Mouse (Mus musculus) urinary bladder, postnatal 36 days (tissue): ENCODE data around the gene Cenpi.
"Not testable (repeated sequence)": the region's sequence is repeated elsewhere in the genome, so short reads cannot be mapped to it uniquely, and the experiment has no call there.

Source experiments
- DNase-seq, 2 experiments: peaks; one replicate each; pipeline ENCODE4 v3.0.0; 2022; ENCODE audit warnings: low spot score in 2 of 2, mixed read lengths in 1 of 2

Cenpi gene

GRCm38 (mm10) chrX:134307534-134308274, at the start of gene Cenpi:
Gene Cenpi (plus strand): TSS chrX:134308084.
- peak; percentile 69 to 84 for DNase-seq

- DNase-seq = no peak
Measured at GRCm38 (mm10) chrX:134261191-134261590, 46.7 kb upstream of the Cenpi start.

GRCm38 (mm10) chrX:134262129-134262528, 45.8 kb upstream of the Cenpi start:
- DNase-seq = no peak

- DNase-seq = no peak
Measured at GRCm38 (mm10) chrX:134275715-134276114, 32.2 kb upstream of the Cenpi start.

GRCm38 (mm10) chrX:134276275-134277160, 31.4 kb upstream of the Cenpi start, which contains the start of gene Trmt2b:
Gene Trmt2b (minus strand): TSS chrX:134276984.
- peak; percentile 40 to 72 for DNase-seq

GRCm38 (mm10) chrX:134280531-134280930, 27.4 kb upstream of the Cenpi start:
- DNase-seq = no peak

- no peak for DNase-seq
Measured at GRCm38 (mm10) chrX:134285102-134285501, 22.8 kb upstream of the Cenpi start.

GRCm38 (mm10) chrX:134285791-134286190, 22.1 kb upstream of the Cenpi start:
- DNase-seq = no peak

GRCm38 (mm10) chrX:134287305-134287704, 20.6 kb upstream of the Cenpi start:
- no peak for DNase-seq

GRCm38 (mm10) chrX:134296301-134296700, 11.6 kb upstream of the Cenpi start:
- DNase-seq = no peak

GRCm38 (mm10) chrX:134296737-134297136, 11.1 kb upstream of the Cenpi start:
- no peak for DNase-seq

GRCm38 (mm10) chrX:134297195-134297594, 10.7 kb upstream of the Cenpi start:
- no peak for DNase-seq

GRCm38 (mm10) chrX:134300219-134300618, 7.7 kb upstream of the Cenpi start:
- DNase-seq = no peak

- no peak for DNase-seq
Measured at GRCm38 (mm10) chrX:134303287-134303686, 4.6 kb upstream of the Cenpi start.

GRCm38 (mm10) chrX:134308275-134308634, 371 bp downstream of the Cenpi start:
- DNase-seq = no peak

- DNase-seq = not testable (repeated sequence)
Measured at GRCm38 (mm10) chrX:134311193-134311592, 3.3 kb downstream of the Cenpi start.

GRCm38 (mm10) chrX:134319153-134319932, 11.5 kb downstream of the Cenpi start:
- DNase-seq = no peak

- DNase-seq = no peak
Measured at GRCm38 (mm10) chrX:134333280-134333679, 25.4 kb downstream of the Cenpi start.

GRCm38 (mm10) chrX:134342735-134343134, 34.9 kb downstream of the Cenpi start:
- DNase-seq = no peak

- no peak for DNase-seq
Measured at GRCm38 (mm10) chrX:134350205-134350604, 42.3 kb downstream of the Cenpi start.

- no peak for DNase-seq
Measured at GRCm38 (mm10) chrX:134353848-134354247, 46.0 kb downstream of the Cenpi start.

GRCm38 (mm10) chrX:134359336-134359735, 51.5 kb downstream of the Cenpi start:
- DNase-seq = no peak
